Mouse (Mus musculus) midbrain, postnatal 0 days (tissue): Measurements from ENCODE around the gene BC005561. TPM values are rescaled to one million over a fixed set of nuclear protein-coding genes. Genes with fewer than 3 reads are reported as not detected.

ENCODE experiments used
- ATAC-seq: fragments of 200-750 bp; cut with Nextera tagmentation; 2 replicates; pipeline ENCODE4 v1.8.0; 2017; ENCODE audit warnings: moderate number of reproducible peaks, mild to moderate bottlenecking, moderate TSS enrichment, moderate library complexity; ENCODE audit not compliant: low FRiP score
- DNase-seq: peaks from one replicate; pipeline ENCODE4 v3.0.0-alpha.2; 2015; ENCODE audit warnings: low spot score
- H3K27ac ChIP-seq: fragments of 300-500 bp; sonication (generic); 2 replicates; pipeline ENCODE4 v1.5.1; 2014; ENCODE audit warnings: low read depth, mild to moderate bottlenecking, low read length, mixed read lengths
- H3K27me3 ChIP-seq: fragments of 300-500 bp; sonication (generic); 2 replicates; pipeline ENCODE4 v1.6.1; 2014; ENCODE audit warnings: low read length, control low read depth, mixed read lengths; ENCODE audit not compliant: insufficient read depth
- H3K36me3 ChIP-seq: fragments of 300-500 bp; sonication (generic); 2 replicates; pipeline ENCODE4 v1.6.1; 2014; ENCODE audit warnings: low read length, control low read depth, mixed read lengths; ENCODE audit not compliant: insufficient read depth
- H3K4me1 ChIP-seq: fragments of 300-500 bp; sonication (generic); 2 replicates; pipeline ENCODE4 v1.6.1; 2014; ENCODE audit warnings: mild to moderate bottlenecking, control low read depth, antibody characterized with exemption, low read length, mixed read lengths; ENCODE audit not compliant: insufficient read depth
- H3K4me2 ChIP-seq: fragments of 300-500 bp; sonication (generic); 2 replicates; pipeline ENCODE4 v1.6.1; 2014; ENCODE audit warnings: low read depth, mild to moderate bottlenecking, low read length, mixed read lengths; ENCODE audit not compliant: poor library complexity, severe bottlenecking
- H3K4me3 ChIP-seq: fragments of 300-500 bp; sonication (generic); 2 replicates; pipeline ENCODE4 v1.5.1; 2014; ENCODE audit warnings: low read depth, mild to moderate bottlenecking, low read length, moderate library complexity
- H3K9ac ChIP-seq: fragments of 300-500 bp; sonication (generic); replicated peaks from 2 replicates; pipeline ENCODE4 v1.6.1; 2014; ENCODE audit warnings: mild to moderate bottlenecking, low read length, moderate library complexity, mixed read lengths; ENCODE audit not compliant: poor library complexity, severe bottlenecking
- H3K9me3 ChIP-seq: fragments of 300-500 bp; sonication (generic); 2 replicates; pipeline ENCODE4 v1.6.1; 2016; ENCODE audit warnings: low read length, control low read depth
- CTCF ChIP-seq: IDR thresholded peaks from 2 replicates; pipeline ENCODE4 v1.5.1; 2016; ENCODE audit warnings: antibody characterized with exemption, mild to moderate bottlenecking
- WGBS: fragments of 180-500 bp; shearing (Covaris S2); extraction: QIAGEN DNeasy Blood & Tissue Kit; methylation state at CpG from one replicate; pipeline ENCODE4 v1.1.7; 2014; 5-methylcytosine and 5-hydroxymethylcytosine counted together
- polyA plus RNA-seq: library from polyadenylated mRNA; unstranded; fragments of >200 nt; fragmentation: Nextera tagmentation; extraction: Ambion mirVana; gene quantifications from 2 replicates; pipeline ENCODE4 v1.2.1, GENCODE M21; 2015
- total RNA-seq: library from RNA; depleted of rRNA; stranded (reverse); fragments of >200 nt; gene quantifications from 2 replicates; pipeline ENCODE4 v1.2.3, GENCODE M21; 2014

BC005561 gene
- total and polyA plus RNA-seq, 2 experiments from 2014 or later: 7.2 to 9.5 TPM

- WGBS: 95% methylated on average over 7 of the region's 7 CpGs
Measured at GRCm38 (mm10) chr5:104480367-104480766, 27.8 kb upstream of the BC005561 start.

DNA sequence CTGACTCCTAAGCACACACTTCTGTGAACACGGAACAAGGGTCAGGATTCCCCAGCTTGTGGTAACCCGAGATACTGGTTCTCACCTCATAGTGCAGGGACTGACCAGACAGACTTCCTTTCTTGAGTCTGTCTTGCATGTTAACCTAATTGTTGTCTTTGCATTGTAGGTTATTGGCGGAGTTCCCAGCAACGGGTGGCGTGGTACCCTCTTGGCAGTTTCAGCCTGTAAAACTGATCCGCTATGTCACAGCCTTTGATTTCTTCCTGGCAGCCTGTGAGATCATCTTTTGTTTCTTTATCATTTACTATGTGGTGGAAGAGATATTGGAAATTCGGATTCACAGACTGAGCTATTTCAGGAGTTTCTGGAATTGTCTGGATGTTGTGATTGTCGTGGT, 25.3 kb upstream of the BC005561 start:
- Histone ChIP-seq H3K4me1 (no peaks in the 10 kb centered on the region), H3K9ac (no peak overlapping the region), H3K9me3 (no peaks in the 10 kb centered on the region), H3K4me2 (no peak overlapping the region), H3K27me3 (no peaks in the 10 kb centered on the region), H3K4me3 (no peak overlapping the region), H3K36me3 (peaks cover 43% of the 10 kb centered on the region), H3K27ac (no peak overlapping the region)
- DNase-seq (peak; percentile 9), ATAC-seq (no peak)
- WGBS: 61% methylated on average over 8 of the region's 8 CpGs
- no peak for TF ChIP-seq CTCF

More at GRCm38 (mm10) chr5:104480367-104480766, 27.8 kb upstream of the BC005561 start:
- Histone ChIP-seq H3K4me2 (no peak overlapping the region), H3K4me1 (no peaks in the 10 kb centered on the region), H3K9me3 (no peaks in the 10 kb centered on the region), H3K4me3 (no peak overlapping the region), H3K27ac (no peak overlapping the region), H3K9ac (no peak overlapping the region), H3K36me3 (peaks cover 43% of the 10 kb centered on the region), H3K27me3 (no peaks in the 10 kb centered on the region)
- DNase-seq: no peak
- no peak for ATAC-seq
- no peak for TF ChIP-seq CTCF

DNA sequence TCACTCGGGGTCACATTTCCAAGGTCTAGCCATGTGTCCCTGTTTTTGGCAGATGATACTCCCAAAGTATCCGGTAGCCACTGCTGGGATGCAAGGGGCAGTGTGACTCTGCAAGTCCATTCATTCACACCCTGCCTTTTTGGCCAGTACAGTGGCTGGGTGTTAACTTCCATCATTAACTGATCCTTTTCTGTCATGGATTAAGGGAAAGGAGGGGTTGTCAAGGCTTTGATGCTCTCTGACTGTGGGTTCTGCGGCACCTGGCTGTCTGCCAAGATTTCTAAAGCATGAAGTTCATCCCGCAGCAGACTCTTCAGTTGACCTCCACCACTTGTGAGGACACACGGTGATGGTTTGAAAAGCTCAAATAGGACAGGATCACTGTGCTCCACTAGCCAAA, 16.6 kb upstream of the BC005561 start:
- Histone ChIP-seq H3K9ac (no peak overlapping the region), H3K4me1 (no peaks in the 10 kb centered on the region), H3K27me3 (no peaks in the 10 kb centered on the region), H3K27ac (no peak overlapping the region), H3K4me2 (no peak overlapping the region), H3K36me3 (peaks cover 46% of the 10 kb centered on the region), H3K4me3 (no peak overlapping the region), H3K9me3 (no peaks in the 10 kb centered on the region)
- WGBS: 55% methylated on average over 5 of the region's 5 CpGs
- DNase-seq (no peak), ATAC-seq (no peak)
- TF ChIP-seq CTCF: no peak

- WGBS: 86% methylated on average over 2 of the region's 2 CpGs
- TF ChIP-seq CTCF: no peak
- ATAC-seq (no peak), DNase-seq (no peak)
- Histone ChIP-seq H3K9me3 (no peaks in the 10 kb centered on the region), H3K4me3 (no peak overlapping the region), H3K4me1 (no peaks in the 10 kb centered on the region), H3K9ac (no peak overlapping the region), H3K27ac (no peak overlapping the region), H3K36me3 (peaks cover 21% of the 10 kb centered on the region), H3K4me2 (no peak overlapping the region), H3K27me3 (no peaks in the 10 kb centered on the region)
Measured at GRCm38 (mm10) chr5:104504883-104505282, 3.3 kb upstream of the BC005561 start.

DNA sequence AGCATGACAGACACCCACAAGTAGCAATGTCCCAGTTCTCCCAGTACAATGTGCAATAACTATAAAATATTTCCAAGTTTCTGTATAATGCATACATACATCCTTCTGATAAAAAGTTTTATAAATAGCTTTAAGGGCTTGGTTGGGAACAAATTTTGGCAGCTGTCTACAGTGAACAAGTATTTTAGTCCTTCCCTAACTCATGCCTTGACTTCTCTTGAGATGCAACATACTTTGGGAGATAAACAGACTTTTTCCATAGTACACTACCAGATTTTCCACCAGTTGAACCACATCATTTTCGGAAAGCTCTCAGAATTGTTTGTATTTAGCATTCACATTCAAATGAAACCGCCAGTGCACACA, 340 bp upstream of the BC005561 start:
- Histone ChIP-seq H3K27ac (no peak overlapping the region), H3K9ac (no peak overlapping the region), H3K4me2 (peak overlapping the region; percentile 68), H3K36me3 (peaks cover 12% of the 10 kb centered on the region), H3K9me3 (no peaks in the 10 kb centered on the region), H3K4me3 (peak overlapping the region; percentile 91), H3K4me1 (no peaks in the 10 kb centered on the region), H3K27me3 (no peaks in the 10 kb centered on the region)
- no peak for DNase-seq
- TF ChIP-seq CTCF: no peak
- 1% methylated on average over 2 of the region's 2 CpGs for WGBS
- peak; percentile 22 for ATAC-seq

DNA sequence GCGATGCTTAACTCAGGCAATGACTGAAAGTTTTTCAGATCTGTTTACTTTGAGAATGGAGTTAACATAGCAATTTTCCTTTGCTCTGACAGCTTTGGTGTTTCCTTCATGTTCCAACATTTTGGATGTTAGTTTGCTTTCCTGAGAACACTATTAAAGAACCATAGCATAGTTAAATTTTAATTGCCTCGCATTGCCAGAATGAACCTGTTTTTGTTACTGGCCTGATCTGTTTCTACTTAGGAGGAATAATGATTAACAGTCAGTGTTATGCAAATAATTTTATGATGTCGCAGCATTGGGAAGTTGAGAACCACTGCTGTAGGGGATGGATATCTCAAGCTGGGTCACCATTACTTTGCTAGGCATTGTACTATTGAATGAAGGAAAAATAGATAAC, 3.1 kb downstream of the BC005561 start:
- no peak for TF ChIP-seq CTCF
- Histone ChIP-seq H3K4me1 (no peaks in the 10 kb centered on the region), H3K9me3 (peaks cover 6% of the 10 kb centered on the region; the same call in 1 of the 2 replicates), H3K27me3 (no peaks in the 10 kb centered on the region), H3K27ac (no peak overlapping the region), H3K4me3 (no peak overlapping the region), H3K9ac (no peak overlapping the region), H3K4me2 (no peak overlapping the region), H3K36me3 (no peaks in the 10 kb centered on the region)
- no peak for ATAC-seq
- no peak for DNase-seq
- WGBS: 95% methylated on average over 3 of the region's 3 CpGs
